Mouse (Mus musculus): Measurements from ENCODE around the gene Cd86. TPM values are rescaled to one million over a fixed set of nuclear protein-coding genes. Genes with fewer than 3 reads are reported as not detected.

Gene Cd86
- polyA plus RNA-seq, 1 experiment from 2014 or later, result 1.3 TPM

DNA sequence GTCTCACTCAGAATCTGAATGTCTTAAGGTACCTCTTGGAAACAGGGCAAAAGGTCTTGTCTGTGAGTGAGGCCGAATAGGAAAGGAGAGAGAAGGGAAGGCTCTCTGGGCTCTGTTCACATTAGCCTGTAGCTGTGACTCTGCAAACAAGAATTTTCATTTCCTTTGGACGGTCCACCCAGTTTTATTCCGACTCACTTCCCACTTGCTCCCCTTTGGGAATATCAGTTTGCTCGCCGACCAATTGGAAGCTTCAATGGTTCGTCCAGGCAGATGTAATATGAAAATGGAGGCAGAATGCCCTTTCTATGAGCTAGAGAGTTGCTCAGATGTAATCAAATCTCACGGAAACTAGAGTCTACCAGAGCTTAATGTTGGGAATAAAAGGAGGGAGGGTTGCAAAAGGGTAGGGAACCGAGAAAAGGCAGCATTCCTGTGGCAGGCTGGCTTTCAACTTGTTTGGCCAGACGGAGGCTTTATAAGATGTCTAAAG lies 29.0 kb upstream of the Cd86 start:
- Histone ChIP-seq H3K9ac (ENCODE audit: low read length) (no peak overlapping the region), H3K9me3 (ENCODE audit: control insufficient read depth, low read length) (no peaks in the 10 kb centered on the region), H3K27me3 (ENCODE audit: control insufficient read depth, insufficient read depth, low read length) (peaks cover 30% of the 10 kb centered on the region), H3K36me3 (ENCODE audit: control insufficient read depth, insufficient read depth, low read length) (no peaks in the 10 kb centered on the region), H3K4me3 (ENCODE audit: control insufficient read depth in 1 of 2, insufficient read depth in 1 of 2, low read depth in 1 of 2, low read length in 2 of 2) (no peak overlapping the region), H3K4me2 (ENCODE audit: low read length) (no peak overlapping the region), H3K4me1 (ENCODE audit: control insufficient read depth in 2 of 2, insufficient read depth in 2 of 2, low read length in 2 of 2) (peaks cover 0 to 8% of the 10 kb centered on the region in 2 experiments; a peak in 1 of 4 replicates), H3K27ac (replicated peaks in 1 of 2; ENCODE audit: control insufficient read depth in 1 of 2, insufficient read depth in 1 of 2, low read depth in 2 of 2, low read length in 2 of 2) (no peak overlapping the region)
- ATAC-seq (ENCODE audit: insufficient number of reproducible peaks, insufficient read depth, low FRiP score, low read depth), result no peak
- 72% methylated on average over 9 of the region's 9 CpGs for WGBS

DNA sequence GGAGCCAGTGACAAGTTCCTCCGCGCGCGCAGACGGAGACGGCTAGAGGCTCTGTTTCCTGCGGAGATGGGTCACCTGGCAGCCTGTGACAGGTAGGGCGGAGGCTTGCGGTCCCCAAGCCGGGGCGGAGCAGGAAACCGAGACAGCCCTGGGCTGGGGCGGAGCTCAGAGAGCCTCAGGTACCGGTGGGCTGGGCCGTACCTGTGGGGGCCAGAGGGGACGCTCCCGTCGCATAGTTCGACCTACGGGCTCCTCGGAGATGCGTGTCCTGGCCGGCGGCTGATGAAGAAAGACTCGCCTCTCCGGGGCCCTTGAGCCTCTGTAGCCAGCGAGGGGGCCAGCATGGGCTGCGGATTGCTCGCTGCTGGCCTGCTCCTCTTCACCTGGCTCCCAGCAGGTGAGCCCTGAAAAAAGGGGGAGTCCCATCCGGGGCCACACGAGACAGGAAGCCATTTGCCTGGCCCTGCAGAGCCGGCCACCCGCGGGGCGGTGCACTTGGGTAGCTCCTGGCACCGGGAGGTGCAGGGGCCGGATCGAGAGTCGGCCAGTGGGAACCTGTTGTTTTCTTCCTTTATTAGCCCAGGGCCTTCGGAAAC lies 28.0 kb upstream of the Cd86 start, which contains the start of gene Ildr1:
TSS of gene Ildr1 (plus strand) at position 161 of the 596 bp plus-strand sequence.
- no peak for ATAC-seq (ENCODE audit: insufficient number of reproducible peaks, insufficient read depth, low FRiP score, low read depth)
- Histone ChIP-seq H3K9ac (ENCODE audit: low read length) (peak within 1 kb of the TSS; percentile 58), H3K4me3 (ENCODE audit: control insufficient read depth in 1 of 2, insufficient read depth in 1 of 2, low read depth in 1 of 2, low read length in 2 of 2) (peak within 1 kb of the TSS; percentile 17 to 48), H3K36me3 (ENCODE audit: control insufficient read depth, insufficient read depth, low read length) (no peaks in the 10 kb centered on the region), H3K4me2 (ENCODE audit: low read length) (peak within 1 kb of the TSS; percentile 86), H3K9me3 (ENCODE audit: control insufficient read depth, low read length) (no peaks in the 10 kb centered on the region), H3K4me1 (ENCODE audit: control insufficient read depth in 2 of 2, insufficient read depth in 2 of 2, low read length in 2 of 2) (peaks cover 0 to 8% of the 10 kb centered on the region in 2 experiments; a peak in 1 of 4 replicates), H3K27me3 (ENCODE audit: control insufficient read depth, insufficient read depth, low read length) (peaks cover 30% of the 10 kb centered on the region), H3K27ac (replicated peaks in 1 of 2; ENCODE audit: control insufficient read depth in 1 of 2, insufficient read depth in 1 of 2, low read depth in 2 of 2, low read length in 2 of 2) (no peak within 1 kb of the TSS)
- WGBS, result 1% methylated on average over 40 of the region's 40 CpGs

DNA sequence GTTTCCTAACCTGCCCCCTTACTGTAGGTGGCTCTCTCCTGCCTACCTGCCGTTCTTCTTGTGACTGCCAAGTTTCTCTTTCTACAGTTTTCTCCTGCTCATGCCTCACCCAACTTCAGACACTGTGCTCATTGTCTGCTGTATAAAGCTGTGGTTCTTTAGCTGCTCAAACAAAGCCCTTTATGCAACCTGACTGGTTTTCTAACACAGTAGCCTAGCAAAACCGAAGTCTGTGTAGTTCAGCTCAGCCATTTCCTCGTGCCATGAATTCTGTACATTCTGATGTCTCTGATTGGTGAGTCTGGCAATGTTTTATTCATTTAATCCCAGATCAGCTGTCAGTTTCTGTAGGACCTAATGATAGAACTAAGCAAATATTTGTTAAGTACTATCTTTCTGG lies 25.6 kb upstream of the Cd86 start:
- Histone ChIP-seq H3K27me3 (ENCODE audit: control insufficient read depth, insufficient read depth, low read length) (peaks cover 30% of the 10 kb centered on the region), H3K4me3 (ENCODE audit: control insufficient read depth in 1 of 2, insufficient read depth in 1 of 2, low read depth in 1 of 2, low read length in 2 of 2) (no peak overlapping the region), H3K9me3 (ENCODE audit: control insufficient read depth, low read length) (no peaks in the 10 kb centered on the region), H3K4me1 (ENCODE audit: control insufficient read depth in 2 of 2, insufficient read depth in 2 of 2, low read length in 2 of 2) (peaks cover 0 to 8% of the 10 kb centered on the region in 2 experiments; a peak in 1 of 4 replicates), H3K27ac (replicated peaks in 1 of 2; ENCODE audit: control insufficient read depth in 1 of 2, insufficient read depth in 1 of 2, low read depth in 2 of 2, low read length in 2 of 2) (no peak overlapping the region), H3K4me2 (ENCODE audit: low read length) (no peak overlapping the region), H3K36me3 (ENCODE audit: control insufficient read depth, insufficient read depth, low read length) (no peaks in the 10 kb centered on the region), H3K9ac (ENCODE audit: low read length) (no peak overlapping the region)
- no peak for ATAC-seq (ENCODE audit: insufficient number of reproducible peaks, insufficient read depth, low FRiP score, low read depth)
- WGBS, result 70% methylated on average over 3 of the region's 3 CpGs

DNA sequence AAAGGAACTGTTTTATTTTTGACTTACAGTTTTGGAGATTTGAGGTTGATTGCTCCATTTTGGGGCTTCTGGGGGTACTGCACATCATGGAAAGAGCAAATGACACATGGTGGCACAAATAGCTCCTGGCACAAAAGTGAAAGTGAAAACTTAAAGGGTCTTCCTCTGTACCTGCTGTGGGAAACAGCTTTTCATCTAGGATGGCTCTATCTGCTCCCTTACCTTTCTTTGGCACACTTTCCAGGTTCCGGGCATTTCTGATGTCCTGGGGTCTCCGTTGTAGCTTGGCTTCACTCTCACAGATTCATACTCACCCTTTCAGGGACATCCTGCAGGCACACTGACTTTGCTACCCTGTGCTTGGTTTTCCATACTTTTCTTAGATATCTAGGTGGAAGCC lies 22.2 kb upstream of the Cd86 start:
- peaks cover 8% of the 10 kb centered on the region for H3K27me3 ChIP-seq (ENCODE audit: control insufficient read depth, insufficient read depth, low read length)
- no peak overlapping the region for H3K4me2 ChIP-seq (ENCODE audit: low read length)
- no peaks in the 10 kb centered on the region for H3K36me3 ChIP-seq (ENCODE audit: control insufficient read depth, insufficient read depth, low read length)
- no peak overlapping the region for H3K9ac ChIP-seq (ENCODE audit: low read length)
- H3K27ac ChIP-seq (replicated peaks in 1 of 2; ENCODE audit: control insufficient read depth in 1 of 2, insufficient read depth in 1 of 2, low read depth in 2 of 2, low read length in 2 of 2), result no peak overlapping the region
- 86% methylated on average over 2 of the region's 2 CpGs for WGBS
- no peaks in the 10 kb centered on the region for H3K4me1 ChIP-seq (ENCODE audit: control insufficient read depth in 2 of 2, insufficient read depth in 2 of 2, low read length in 2 of 2)
- H3K9me3 ChIP-seq (ENCODE audit: control insufficient read depth, low read length), result no peaks in the 10 kb centered on the region
- no peak overlapping the region for H3K4me3 ChIP-seq (ENCODE audit: control insufficient read depth in 1 of 2, insufficient read depth in 1 of 2, low read depth in 1 of 2, low read length in 2 of 2)
- no peak for ATAC-seq (ENCODE audit: insufficient number of reproducible peaks, insufficient read depth, low FRiP score, low read depth)

DNA sequence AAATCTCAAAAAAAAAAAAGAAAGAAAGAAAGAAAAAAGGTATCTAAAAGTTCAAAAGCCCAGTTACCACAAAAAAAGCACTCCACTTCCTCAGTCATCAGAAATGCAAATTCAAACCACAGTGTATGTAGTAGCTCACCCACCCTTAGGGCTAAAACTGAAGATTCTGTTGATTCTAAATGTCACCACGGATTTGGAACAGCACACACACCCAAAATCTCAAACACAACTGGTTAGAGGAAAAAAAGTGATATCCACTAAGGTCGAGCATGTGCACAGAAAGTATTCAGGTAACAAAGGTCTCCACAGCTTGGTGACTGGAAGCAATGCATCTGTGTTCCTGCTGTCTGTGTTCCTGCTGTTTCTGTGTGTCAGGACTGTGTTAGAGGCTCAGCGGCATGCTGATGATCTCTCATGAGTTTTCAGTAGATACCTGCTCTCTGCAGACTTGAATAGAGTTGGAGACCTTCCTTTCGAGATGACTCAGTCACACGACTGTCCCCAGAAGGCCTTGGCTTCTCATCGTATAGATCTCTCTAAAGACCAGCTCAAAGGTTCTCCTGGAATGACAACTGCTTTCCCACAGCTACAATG lies 18.5 kb upstream of the Cd86 start:
- no peak overlapping the region for H3K27ac ChIP-seq (replicated peaks in 1 of 2; ENCODE audit: control insufficient read depth in 1 of 2, insufficient read depth in 1 of 2, low read depth in 2 of 2, low read length in 2 of 2)
- no peaks in the 10 kb centered on the region for H3K27me3 ChIP-seq (ENCODE audit: control insufficient read depth, insufficient read depth, low read length)
- no peaks in the 10 kb centered on the region for H3K4me1 ChIP-seq (ENCODE audit: control insufficient read depth in 2 of 2, insufficient read depth in 2 of 2, low read length in 2 of 2)
- H3K9ac ChIP-seq (ENCODE audit: low read length), result no peak overlapping the region
- ATAC-seq (ENCODE audit: insufficient number of reproducible peaks, insufficient read depth, low FRiP score, low read depth), result no peak
- H3K4me2 ChIP-seq (ENCODE audit: low read length), result no peak overlapping the region
- H3K4me3 ChIP-seq (ENCODE audit: control insufficient read depth in 1 of 2, insufficient read depth in 1 of 2, low read depth in 1 of 2, low read length in 2 of 2), result no peak overlapping the region
- no peaks in the 10 kb centered on the region for H3K36me3 ChIP-seq (ENCODE audit: control insufficient read depth, insufficient read depth, low read length)
- no peaks in the 10 kb centered on the region for H3K9me3 ChIP-seq (ENCODE audit: control insufficient read depth, low read length)
- WGBS, result 68% methylated on average over 6 of the region's 6 CpGs

DNA sequence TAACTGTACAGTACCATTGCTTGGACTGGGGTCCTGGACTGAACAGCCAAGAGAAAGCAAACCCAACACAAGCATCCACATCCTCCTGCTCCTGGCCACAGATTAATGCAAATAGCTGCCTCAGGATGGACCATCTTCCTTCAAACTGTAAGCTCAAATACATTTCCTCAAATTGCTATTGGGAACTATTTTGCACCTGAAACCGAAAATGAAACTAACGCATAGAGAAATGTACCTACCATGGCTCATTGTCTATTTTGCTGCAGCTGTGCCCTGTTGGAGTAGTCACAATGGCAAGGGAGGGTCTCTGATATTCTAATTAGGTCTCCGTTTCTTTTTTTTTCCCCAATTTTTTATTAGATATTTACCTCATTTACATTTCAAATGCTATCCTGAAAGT lies 15.9 kb upstream of the Cd86 start:
- Histone ChIP-seq H3K9me3 (ENCODE audit: control insufficient read depth, low read length) (no peaks in the 10 kb centered on the region), H3K36me3 (ENCODE audit: control insufficient read depth, insufficient read depth, low read length) (no peaks in the 10 kb centered on the region), H3K9ac (ENCODE audit: low read length) (no peak overlapping the region), H3K4me1 (ENCODE audit: control insufficient read depth in 2 of 2, insufficient read depth in 2 of 2, low read length in 2 of 2) (no peaks in the 10 kb centered on the region), H3K4me2 (ENCODE audit: low read length) (no peak overlapping the region), H3K4me3 (ENCODE audit: control insufficient read depth in 1 of 2, insufficient read depth in 1 of 2, low read depth in 1 of 2, low read length in 2 of 2) (no peak overlapping the region), H3K27me3 (ENCODE audit: control insufficient read depth, insufficient read depth, low read length) (no peaks in the 10 kb centered on the region), H3K27ac (replicated peaks in 1 of 2; ENCODE audit: control insufficient read depth in 1 of 2, insufficient read depth in 1 of 2, low read depth in 2 of 2, low read length in 2 of 2) (no peak overlapping the region)
- ATAC-seq (ENCODE audit: insufficient number of reproducible peaks, insufficient read depth, low FRiP score, low read depth), result no peak
- WGBS, result 87% methylated on average over 3 of the region's 3 CpGs

DNA sequence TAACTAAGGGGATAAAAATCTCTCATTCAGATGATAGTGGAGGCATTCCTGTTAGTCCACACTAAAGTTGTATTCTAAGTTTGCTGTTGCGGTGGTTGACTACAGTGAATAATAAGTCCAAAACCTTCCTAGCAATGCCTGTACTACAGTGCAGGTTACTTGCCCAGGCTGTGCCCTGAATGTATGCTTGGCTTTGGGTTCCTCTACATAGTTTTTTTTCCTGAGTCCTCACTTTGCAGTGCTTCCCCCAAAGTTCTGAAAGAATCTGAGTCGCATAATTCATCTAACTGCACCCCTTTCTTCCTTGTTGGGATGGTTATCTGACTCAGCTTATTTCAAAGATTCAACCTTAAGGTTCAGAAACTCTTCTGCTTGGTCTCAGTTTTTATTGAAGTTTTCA lies 10.0 kb upstream of the Cd86 start:
- H3K27me3 ChIP-seq (ENCODE audit: control insufficient read depth, insufficient read depth, low read length), result no peaks in the 10 kb centered on the region
- no peak overlapping the region for H3K4me3 ChIP-seq (ENCODE audit: control insufficient read depth in 1 of 2, insufficient read depth in 1 of 2, low read depth in 1 of 2, low read length in 2 of 2)
- no peaks in the 10 kb centered on the region for H3K4me1 ChIP-seq (ENCODE audit: control insufficient read depth in 2 of 2, insufficient read depth in 2 of 2, low read length in 2 of 2)
- no peaks in the 10 kb centered on the region for H3K9me3 ChIP-seq (ENCODE audit: control insufficient read depth, low read length)
- H3K9ac ChIP-seq (ENCODE audit: low read length), result no peak overlapping the region
- no peak overlapping the region for H3K27ac ChIP-seq (replicated peaks in 1 of 2; ENCODE audit: control insufficient read depth in 1 of 2, insufficient read depth in 1 of 2, low read depth in 2 of 2, low read length in 2 of 2)
- H3K36me3 ChIP-seq (ENCODE audit: control insufficient read depth, insufficient read depth, low read length), result no peaks in the 10 kb centered on the region
- WGBS, result 90% methylated on average over 2 of the region's 2 CpGs
- no peak for ATAC-seq (ENCODE audit: insufficient number of reproducible peaks, insufficient read depth, low FRiP score, low read depth)
- H3K4me2 ChIP-seq (ENCODE audit: low read length), result no peak overlapping the region
